Mouse (Mus musculus): ENCODE data around the gene Maoa. TPM values are rescaled to one million over a fixed set of nuclear protein-coding genes. Genes with fewer than 3 reads are reported as not detected.

Gene Maoa
- 3.1 TPM for polyA plus RNA-seq (2014; fragmentation: Illumina TruSeq; extraction: RNeasy Lipid Tissue Mini Kit (QIAGEN cat#74804); ENCODE audit: low read depth, low replicate concordance)

DNA sequence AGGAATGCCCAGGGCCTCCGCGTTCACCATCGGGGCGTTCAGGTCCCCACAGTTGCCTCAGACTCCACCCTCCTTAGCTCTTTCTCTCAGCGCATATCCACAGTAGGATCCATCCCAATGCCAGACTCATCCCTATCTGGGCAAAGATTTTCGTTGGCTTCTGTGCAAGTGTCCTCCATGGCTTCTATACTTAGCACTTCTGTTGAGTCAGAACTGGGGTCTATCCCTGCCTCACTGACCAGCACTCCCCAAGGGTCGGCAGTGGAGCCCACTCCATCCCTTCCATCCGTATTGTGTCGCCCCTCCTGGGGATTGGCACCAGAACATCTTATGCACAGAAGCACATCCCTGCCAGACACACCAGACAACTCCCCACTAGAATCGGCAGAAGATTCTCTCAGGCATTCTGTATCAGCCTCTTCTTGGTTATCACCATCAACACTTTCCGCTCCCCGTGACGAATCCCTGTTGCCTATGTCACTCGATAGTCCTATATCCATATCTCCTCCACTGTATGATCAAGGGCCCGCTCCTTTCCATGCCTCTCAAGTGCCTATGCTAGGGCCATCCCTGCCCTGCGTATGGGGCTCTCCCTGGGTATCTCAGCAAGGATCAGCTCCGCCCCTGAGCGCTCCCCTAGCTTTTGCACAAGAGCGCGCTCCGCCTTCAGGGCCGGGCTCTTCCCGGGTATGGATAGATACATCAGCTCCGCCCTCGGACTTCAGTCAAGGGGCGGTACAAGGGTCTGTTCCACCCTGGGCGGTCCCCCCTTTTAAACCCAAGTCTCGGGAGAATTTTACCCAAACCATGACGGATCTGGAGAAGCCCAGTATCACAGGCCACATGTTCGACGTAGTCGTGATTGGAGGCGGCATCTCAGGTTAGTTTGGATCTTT lies at the start of gene Maoa:
Gene Maoa (plus strand): TSS at position 665 of the 896 bp plus-strand sequence.

Other genes starting within 250 kb of the Maoa start
- not detected for gene Cypt1, start 96.8 kb upstream of the Maoa start, polyA plus RNA-seq (2014; fragmentation: Illumina TruSeq; extraction: RNeasy Lipid Tissue Mini Kit (QIAGEN cat#74804); ENCODE audit: low read depth, low replicate concordance)
- gene Maob, start 197.7 kb downstream of the Maoa start, polyA plus RNA-seq (2014; fragmentation: Illumina TruSeq; extraction: RNeasy Lipid Tissue Mini Kit (QIAGEN cat#74804); ENCODE audit: low read depth, low replicate concordance) = 72.3 TPM

All from heart, adult 10 weeks (tissue).